ENCODE assay signal across 20 mouse cellular contexts in the genomic region with DNA sequence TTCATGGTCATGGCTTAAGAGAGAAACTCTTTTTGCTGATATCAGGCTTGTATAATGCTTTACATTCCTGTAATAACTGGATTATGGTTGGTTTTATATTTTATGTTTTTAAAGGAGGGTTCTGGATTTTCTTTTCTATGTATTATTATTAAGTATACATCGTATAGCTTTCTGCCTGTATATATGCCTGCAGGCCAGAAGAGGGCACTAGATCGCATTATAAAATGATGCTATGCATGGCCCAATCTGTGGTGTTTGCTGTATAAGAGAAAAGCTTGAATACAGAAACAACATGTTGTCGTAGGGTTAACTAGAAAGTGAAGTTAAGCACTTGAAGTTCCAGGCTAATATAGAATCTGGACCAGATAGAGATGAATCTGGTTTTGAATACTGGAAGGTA.
DNase-seq lines count a peak whose midpoint lies in the region; ATAC-seq and TF ChIP-seq lines count a peak whose summit lies in the region.
"Had no signal": no experiment of that assay in that cellular context is flagged by ENCODE, and none has a peak within 500 bp of the region (broad histone marks: within the 10 kb centered on the region; RNA-seq: fewer than 3 reads in every experiment).

No protein-coding gene starts in this region.

- H3K4me1 ChIP-seq in kidney, postnatal 0 days (replicated peaks; ENCODE audit: insufficient read depth, low read length), result no peaks in the 10 kb centered on the region
- no peaks in the 10 kb centered on the region for H3K4me1 ChIP-seq in ES-E14 (ENCODE audit: control insufficient read depth in 2 of 2, insufficient read depth in 2 of 2, low read length in 2 of 2, poor library complexity in 1 of 2)
- no peaks in the 10 kb centered on the region for H3K4me1 ChIP-seq in heart, embryonic 10.5 days
- H3K4me1 ChIP-seq: embryonic facial prominence, embryonic 15.5 days; forebrain, embryonic 15.5 days; kidney, embryonic 15.5 days; limb, embryonic 15.5 days; neural tube, embryonic 12.5 days had no signal

- ATAC-seq in kidney, postnatal 0 days (replicated peaks; ENCODE audit: low FRiP score, low read depth), result no peak
- ATAC-seq in granulocyte monocyte progenitor cell, adult 5-6 weeks (replicated peaks; ENCODE audit: poor library complexity, severe bottlenecking), result 0 out of 2 replicates have a peak, but pooled peaks have one; percentile 35
- ATAC-seq: forebrain, embryonic 15.5 days; inflammation-experienced regulatory T-cells, adult 6 months had no signal

- peak; percentile 60 for TF ChIP-seq CTCF in kidney, postnatal 0 days (IDR thresholded peaks at IDR 0.05; ENCODE audit: low read depth)

- H3K4me2 ChIP-seq in kidney, postnatal 0 days (ENCODE audit: low read length), result no peak overlapping the region
- H3K4me2 ChIP-seq: embryonic facial prominence, embryonic 15.5 days; forebrain, embryonic 15.5 days; heart, embryonic 11.5 days; kidney, embryonic 15.5 days; limb, embryonic 15.5 days; neural tube, embryonic 12.5 days had no signal

- H3K36me3 ChIP-seq in kidney, postnatal 0 days (ENCODE audit: insufficient read depth, low read length), result no peaks in the 10 kb centered on the region
- no peaks in the 10 kb centered on the region for H3K36me3 ChIP-seq in ES-E14 (ENCODE audit: control insufficient read depth, insufficient read depth, low read length, poor library complexity, severe bottlenecking)
- no peaks in the 10 kb centered on the region for H3K36me3 ChIP-seq in heart, embryonic 10.5 days
- H3K36me3 ChIP-seq: embryonic facial prominence, embryonic 15.5 days; forebrain, embryonic 15.5 days; kidney, embryonic 15.5 days; limb, embryonic 15.5 days; neural tube, embryonic 12.5 days had no signal

- H3K9me3 ChIP-seq in kidney, postnatal 0 days (replicated peaks; ENCODE audit: low read length), result no peaks in the 10 kb centered on the region
- H3K9me3 ChIP-seq in ES-E14 (ENCODE audit: control insufficient read depth, insufficient read depth, low read depth, low read length), result no peaks in the 10 kb centered on the region
- no peaks in the 10 kb centered on the region for H3K9me3 ChIP-seq in heart, embryonic 10.5 days
- H3K9me3 ChIP-seq: embryonic facial prominence, embryonic 15.5 days; forebrain, embryonic 15.5 days; kidney, embryonic 15.5 days; limb, embryonic 15.5 days had no signal

- DNase-seq in embryo, embryonic 10 days (ENCODE audit: low spot score), result peak; percentile 13
- DNase-seq in embryo, embryonic 9.5 days (ENCODE audit: extremely low spot score), result no peak
- DNase-seq in kidney, postnatal 0 days (ENCODE audit: low spot score), result peak; percentile 15
- no peak for DNase-seq in kidney, postnatal 10 days
- peak; percentile 2 for DNase-seq in ES-E14 (ENCODE audit: low read depth, low spot score)
- no peak for DNase-seq in thymus, postnatal 4 days
- DNase-seq in heart, embryonic 10.5 days (ENCODE audit: low spot score), result no peak
- DNase-seq: adrenal gland, postnatal 25 days; cerebellum, postnatal 14 days; lung, adult 2 months; right cerebral cortex, postnatal 4 days; thymus, adult 18-20 months had no signal

- no peak overlapping the region for H3K4me3 ChIP-seq in kidney, postnatal 0 days (replicated peaks; ENCODE audit: low read depth, low read length)
- no peak overlapping the region for H3K4me3 ChIP-seq in ES-E14 (ENCODE audit: insufficient read depth in 1 of 2, low read depth in 1 of 2, low read length in 2 of 2, poor library complexity in 1 of 2, severe bottlenecking in 1 of 2)
- H3K4me3 ChIP-seq in heart, embryonic 10.5 days, result no peak overlapping the region
- H3K4me3 ChIP-seq: embryonic facial prominence, embryonic 15.5 days; forebrain, embryonic 15.5 days; kidney, embryonic 15.5 days; limb, embryonic 15.5 days; neural tube, embryonic 12.5 days had no signal

- H3K27ac ChIP-seq in kidney, postnatal 0 days, result no peak overlapping the region
- no peak overlapping the region for H3K27ac ChIP-seq in ES-E14 (ENCODE audit: insufficient read depth, low read depth, low read length, poor library complexity, severe bottlenecking)
- H3K27ac ChIP-seq in heart, embryonic 10.5 days, result no peak overlapping the region
- H3K27ac ChIP-seq: embryonic facial prominence, embryonic 15.5 days; forebrain, embryonic 15.5 days; kidney, embryonic 15.5 days; limb, embryonic 15.5 days; neural tube, embryonic 12.5 days had no signal

- H3K9ac ChIP-seq in kidney, postnatal 0 days (ENCODE audit: low read depth, low read length), result no peak overlapping the region
- H3K9ac ChIP-seq in ES-E14 (ENCODE audit: insufficient read depth, low read depth, low read length, poor library complexity, severe bottlenecking), result no peak overlapping the region
- H3K9ac ChIP-seq: embryonic facial prominence, embryonic 15.5 days; forebrain, embryonic 15.5 days; kidney, embryonic 15.5 days; limb, embryonic 15.5 days; neural tube, embryonic 12.5 days had no signal

- 71% methylated on average over 3 of the region's 3 CpGs for WGBS in kidney, postnatal 0 days
- 67% methylated on average over 3 of the region's 3 CpGs for whole genome bisulfite sequencing in heart, embryonic 10.5 days

- no peaks in the 10 kb centered on the region for H3K27me3 ChIP-seq in kidney, postnatal 0 days (ENCODE audit: insufficient read depth, low read length)
- H3K27me3 ChIP-seq in heart, embryonic 10.5 days (ENCODE audit: insufficient read depth, poor library complexity, severe bottlenecking), result no peaks in the 10 kb centered on the region
- H3K27me3 ChIP-seq: embryonic facial prominence, embryonic 15.5 days; forebrain, embryonic 15.5 days; kidney, embryonic 15.5 days; limb, embryonic 15.5 days; neural tube, embryonic 12.5 days had no signal

- in situ Hi-C loops in ES-E14 (cut with MboI; ENCODE audit: low sequenced_read_pairs in 2 of 2, unreplicated experiment in 2 of 2), result no loop called here

TF ChIP-seq in ES-E14, 5 proteins besides CTCF, POLR2A, EP300 and RAD21:
- TF ChIP-seq CHD2 (IDR thresholded peaks at IDR 0.05; ENCODE audit: low read depth, low read length), result no peak
- TF ChIP-seq ZNF384 (IDR thresholded peaks at IDR 0.05; ENCODE audit: low read depth, low read length), result no peak
- no peak for TF ChIP-seq ZC3H11A (IDR thresholded peaks at IDR 0.05; ENCODE audit: borderline replicate concordance, low read depth, low read length)
- no peak for TF ChIP-seq HCFC1 (IDR thresholded peaks at IDR 0.05; ENCODE audit: borderline replicate concordance, insufficient read depth, low read length)
- no peak for TF ChIP-seq MAFK (IDR thresholded peaks at IDR 0.05; ENCODE audit: insufficient read depth, low read depth, low read length)

Comparison
In these comparisons a context has a peak if more than half of its experiments do, and no peak if none do; other contexts are left out.
1. DNase-seq: peak in embryo, embryonic 10 days (single experiment), kidney, postnatal 0 days (single experiment) and ES-E14 (single experiment); none in embryo, embryonic 9.5 days (single experiment), kidney, postnatal 10 days (single experiment), thymus, postnatal 4 days (single experiment) and heart, embryonic 10.5 days (single experiment).